Mouse (Mus musculus): ENCODE data around the gene Olfr890. TPM values are rescaled to one million over a fixed set of nuclear protein-coding genes. Genes with fewer than 3 reads are reported as not detected.

The Olfr890 gene
- not detected for polyA plus RNA-seq (2014; fragmentation: Illumina TruSeq; extraction: RNeasy Lipid Tissue Mini Kit (QIAGEN cat#74804); ENCODE audit: insufficient read depth, low read depth, low replicate concordance)

DNA sequence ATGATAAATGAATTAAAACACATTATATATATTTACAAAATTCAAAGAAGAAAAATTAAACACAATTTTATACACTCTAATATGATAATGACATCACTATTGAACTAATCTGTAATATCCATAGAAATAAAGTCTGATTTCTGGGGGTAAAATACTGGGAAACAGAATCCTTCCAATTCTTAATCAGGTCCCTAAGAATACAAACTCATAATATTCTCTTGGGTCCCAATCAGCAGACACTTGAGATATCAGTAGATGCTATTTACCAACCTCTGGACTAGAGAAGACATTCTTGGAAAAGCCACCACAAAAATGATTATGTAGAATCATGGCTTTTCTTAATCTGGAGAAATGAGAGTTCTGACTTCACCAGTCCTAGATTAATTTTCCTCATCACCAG lies at the start of gene Olfr890:
Gene Olfr890 (plus strand): TSS at position 301 of the 400 bp plus-strand sequence.

DNA sequence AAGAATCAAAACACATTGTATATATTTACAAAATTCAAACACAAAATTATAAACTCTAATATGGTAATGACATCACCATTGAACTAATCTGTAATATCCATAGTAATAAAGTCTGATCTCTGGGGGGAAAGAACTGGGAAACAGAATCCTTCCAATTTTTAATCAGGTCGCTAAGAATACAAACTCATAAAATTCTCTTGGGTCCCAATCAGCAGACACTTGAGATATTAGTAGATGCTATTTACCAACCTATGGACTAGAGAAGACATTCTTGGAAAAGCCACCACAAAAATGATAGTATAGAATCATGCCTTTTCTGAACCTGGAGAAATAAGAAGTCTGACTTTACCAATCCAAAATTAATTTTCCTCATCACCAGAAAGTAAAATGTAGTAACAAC lies 34.5 kb upstream of the Olfr890 start, which contains the start of gene Olfr888:
Gene Olfr888 (plus strand): TSS at position 301 of the 400 bp plus-strand sequence.

DNA sequence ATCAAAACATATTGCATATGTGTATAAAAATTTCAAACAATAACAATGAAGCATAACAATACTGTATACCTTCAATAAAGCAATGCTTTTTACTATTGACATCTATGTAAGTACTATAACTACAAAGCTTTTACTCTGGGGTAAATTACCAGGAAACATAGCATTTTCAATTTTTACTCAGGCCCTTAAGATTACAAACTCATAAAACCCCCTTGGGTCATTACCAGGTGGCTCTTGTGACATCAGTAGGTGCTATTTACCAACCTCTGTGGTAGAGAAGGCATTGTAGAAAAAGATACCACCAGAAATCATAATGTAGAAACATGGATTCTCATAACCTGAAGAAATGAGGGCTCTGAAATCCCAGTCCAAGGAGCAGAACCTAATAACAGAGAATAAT lies 27.4 kb upstream of the Olfr890 start, which contains the start of gene Olfr889:
Gene Olfr889 (plus strand): TSS at position 301 of the 400 bp plus-strand sequence.

DNA sequence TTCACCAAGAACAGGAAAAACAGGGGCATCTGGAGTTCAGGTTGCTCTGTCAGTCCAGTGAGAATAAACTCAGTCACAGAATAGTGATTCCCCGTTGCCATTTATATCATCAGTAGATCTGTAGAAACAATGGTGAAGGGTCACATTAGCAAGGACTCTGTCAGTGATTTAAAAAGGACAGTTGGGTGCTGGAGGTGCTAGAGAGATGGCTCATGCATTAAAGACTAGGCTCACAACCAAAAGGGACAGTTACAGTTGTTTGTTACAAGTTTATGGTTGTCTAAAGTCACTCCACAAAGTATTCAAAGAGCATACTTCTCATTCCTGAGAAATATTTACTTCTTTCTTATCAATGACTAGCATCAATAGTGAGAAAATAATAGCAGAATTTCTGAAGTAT lies 38.4 kb downstream of the Olfr890 start, which contains the start of gene Olfr891:
Gene Olfr891 (minus strand): TSS at position 101 of the 400 bp plus-strand sequence.

Other genes starting within 250 kb of the Olfr890 start
- not detected for gene Olfr145, start 245.8 kb upstream of the Olfr890 start, polyA plus RNA-seq (2014; fragmentation: Illumina TruSeq; extraction: RNeasy Lipid Tissue Mini Kit (QIAGEN cat#74804); ENCODE audit: insufficient read depth, low read depth, low replicate concordance)
- not detected for gene Olfr878, start 224.7 kb upstream of the Olfr890 start, polyA plus RNA-seq (2014; fragmentation: Illumina TruSeq; extraction: RNeasy Lipid Tissue Mini Kit (QIAGEN cat#74804); ENCODE audit: insufficient read depth, low read depth, low replicate concordance)
- not detected for gene Olfr881, start 150.7 kb upstream of the Olfr890 start, polyA plus RNA-seq (2014; fragmentation: Illumina TruSeq; extraction: RNeasy Lipid Tissue Mini Kit (QIAGEN cat#74804); ENCODE audit: insufficient read depth, low read depth, low replicate concordance)
- not detected for gene Olfr883, start 116.7 kb upstream of the Olfr890 start, polyA plus RNA-seq (2014; fragmentation: Illumina TruSeq; extraction: RNeasy Lipid Tissue Mini Kit (QIAGEN cat#74804); ENCODE audit: insufficient read depth, low read depth, low replicate concordance)
- not detected for gene Olfr884, start 96.0 kb upstream of the Olfr890 start, polyA plus RNA-seq (2014; fragmentation: Illumina TruSeq; extraction: RNeasy Lipid Tissue Mini Kit (QIAGEN cat#74804); ENCODE audit: insufficient read depth, low read depth, low replicate concordance)
- gene Olfr885, start 81.2 kb upstream of the Olfr890 start, polyA plus RNA-seq (2014; fragmentation: Illumina TruSeq; extraction: RNeasy Lipid Tissue Mini Kit (QIAGEN cat#74804); ENCODE audit: insufficient read depth, low read depth, low replicate concordance), result not detected
- not detected for gene Olfr887, start 58.4 kb upstream of the Olfr890 start, polyA plus RNA-seq (2014; fragmentation: Illumina TruSeq; extraction: RNeasy Lipid Tissue Mini Kit (QIAGEN cat#74804); ENCODE audit: insufficient read depth, low read depth, low replicate concordance)
- not detected for gene Olfr888, start 34.4 kb upstream of the Olfr890 start, polyA plus RNA-seq (2014; fragmentation: Illumina TruSeq; extraction: RNeasy Lipid Tissue Mini Kit (QIAGEN cat#74804); ENCODE audit: insufficient read depth, low read depth, low replicate concordance)
- gene Olfr889, start 27.3 kb upstream of the Olfr890 start, polyA plus RNA-seq (2014; fragmentation: Illumina TruSeq; extraction: RNeasy Lipid Tissue Mini Kit (QIAGEN cat#74804); ENCODE audit: insufficient read depth, low read depth, low replicate concordance), result 0.03 TPM
- gene Olfr891, start 38.3 kb downstream of the Olfr890 start, polyA plus RNA-seq (2014; fragmentation: Illumina TruSeq; extraction: RNeasy Lipid Tissue Mini Kit (QIAGEN cat#74804); ENCODE audit: insufficient read depth, low read depth, low replicate concordance), result not detected
- gene Olfr893, start 65.8 kb downstream of the Olfr890 start, polyA plus RNA-seq (2014; fragmentation: Illumina TruSeq; extraction: RNeasy Lipid Tissue Mini Kit (QIAGEN cat#74804); ENCODE audit: insufficient read depth, low read depth, low replicate concordance), result not detected
- gene Olfr894, start 75.5 kb downstream of the Olfr890 start, polyA plus RNA-seq (2014; fragmentation: Illumina TruSeq; extraction: RNeasy Lipid Tissue Mini Kit (QIAGEN cat#74804); ENCODE audit: insufficient read depth, low read depth, low replicate concordance), result not detected
- not detected for gene Olfr143, start 110.3 kb downstream of the Olfr890 start, polyA plus RNA-seq (2014; fragmentation: Illumina TruSeq; extraction: RNeasy Lipid Tissue Mini Kit (QIAGEN cat#74804); ENCODE audit: insufficient read depth, low read depth, low replicate concordance)
- not detected for gene Olfr895, start 125.3 kb downstream of the Olfr890 start, polyA plus RNA-seq (2014; fragmentation: Illumina TruSeq; extraction: RNeasy Lipid Tissue Mini Kit (QIAGEN cat#74804); ENCODE audit: insufficient read depth, low read depth, low replicate concordance)
- not detected for gene Olfr896-ps1, start 148.6 kb downstream of the Olfr890 start, polyA plus RNA-seq (2014; fragmentation: Illumina TruSeq; extraction: RNeasy Lipid Tissue Mini Kit (QIAGEN cat#74804); ENCODE audit: insufficient read depth, low read depth, low replicate concordance)
- gene Olfr25, start 186.5 kb downstream of the Olfr890 start, polyA plus RNA-seq (2014; fragmentation: Illumina TruSeq; extraction: RNeasy Lipid Tissue Mini Kit (QIAGEN cat#74804); ENCODE audit: insufficient read depth, low read depth, low replicate concordance), result not detected
- not detected for gene Olfr898, start 205.9 kb downstream of the Olfr890 start, polyA plus RNA-seq (2014; fragmentation: Illumina TruSeq; extraction: RNeasy Lipid Tissue Mini Kit (QIAGEN cat#74804); ENCODE audit: insufficient read depth, low read depth, low replicate concordance)
- not detected for gene Olfr250, start 224.4 kb downstream of the Olfr890 start, polyA plus RNA-seq (2014; fragmentation: Illumina TruSeq; extraction: RNeasy Lipid Tissue Mini Kit (QIAGEN cat#74804); ENCODE audit: insufficient read depth, low read depth, low replicate concordance)
- gene Olfr251, start 234.6 kb downstream of the Olfr890 start, polyA plus RNA-seq (2014; fragmentation: Illumina TruSeq; extraction: RNeasy Lipid Tissue Mini Kit (QIAGEN cat#74804); ENCODE audit: insufficient read depth, low read depth, low replicate concordance), result not detected

All from lung, adult 10 weeks (tissue).